Mouse (Mus musculus) yolk sac, embryonic 10.5 days (tissue): ENCODE data around the gene Rfx5.
"Not testable (repeated sequence)": the region's sequence is repeated elsewhere in the genome, so short reads cannot be mapped to it uniquely, and the experiment has no call there.

Experiments
- DNase-seq: peaks from one replicate; pipeline ENCODE4 v3.0.0-alpha.2; 2017; ENCODE audit warnings: low spot score

The Rfx5 gene

GRCm38 (mm10) chr3:94936147-94936546, 17.7 kb upstream of the Rfx5 start:
- DNase-seq = not testable (repeated sequence)

- not testable (repeated sequence) for DNase-seq
Measured at GRCm38 (mm10) chr3:94937194-94937593, 16.7 kb upstream of the Rfx5 start.

GRCm38 (mm10) chr3:94940033-94940432, 13.8 kb upstream of the Rfx5 start:
- DNase-seq = not testable (repeated sequence)

GRCm38 (mm10) chr3:94942211-94942967, 11.5 kb upstream of the Rfx5 start:
- not testable (repeated sequence) for DNase-seq

GRCm38 (mm10) chr3:94943706-94944105, 10.2 kb upstream of the Rfx5 start:
- DNase-seq = not testable (repeated sequence)

- no peak for DNase-seq
Measured at GRCm38 (mm10) chr3:94948066-94948614, 5.7 kb upstream of the Rfx5 start.

GRCm38 (mm10) chr3:94949645-94950044, 4.2 kb upstream of the Rfx5 start:
- no peak for DNase-seq

GRCm38 (mm10) chr3:94952806-94953205, 1.1 kb upstream of the Rfx5 start:
- no peak for DNase-seq

GRCm38 (mm10) chr3:94953384-94953763, 501 bp upstream of the Rfx5 start:
- DNase-seq = no peak

- DNase-seq = no peak
Measured at GRCm38 (mm10) chr3:94958295-94958694, 4.4 kb downstream of the Rfx5 start.

- DNase-seq = no peak
Measured at GRCm38 (mm10) chr3:94959871-94960270, 6.0 kb downstream of the Rfx5 start.

GRCm38 (mm10) chr3:94960322-94960721, 6.4 kb downstream of the Rfx5 start:
- DNase-seq = no peak

GRCm38 (mm10) chr3:94964989-94965388, 11.1 kb downstream of the Rfx5 start:
- no peak for DNase-seq

- DNase-seq = no peak
Measured at GRCm38 (mm10) chr3:94965878-94966277, 12.0 kb downstream of the Rfx5 start.

- no peak for DNase-seq
Measured at GRCm38 (mm10) chr3:94972552-94972951, 18.7 kb downstream of the Rfx5 start.

- no peak for DNase-seq
Measured at GRCm38 (mm10) chr3:94973620-94974019, 19.7 kb downstream of the Rfx5 start.

- no peak for DNase-seq
Measured at GRCm38 (mm10) chr3:94974026-94974527, 20.2 kb downstream of the Rfx5 start.

GRCm38 (mm10) chr3:94974528-94975422, 20.9 kb downstream of the Rfx5 start, which contains the start of gene Pi4kb:
Gene Pi4kb (plus strand): TSS chr3:94974731.
- peak; percentile 95 for DNase-seq

GRCm38 (mm10) chr3:94984312-94984711, 30.4 kb downstream of the Rfx5 start:
- DNase-seq = no peak

GRCm38 (mm10) chr3:94985513-94985912, 31.6 kb downstream of the Rfx5 start:
- no peak for DNase-seq

GRCm38 (mm10) chr3:94987578-94987977, 33.7 kb downstream of the Rfx5 start:
- DNase-seq = peak; percentile 82

- no peak for DNase-seq
Measured at GRCm38 (mm10) chr3:94989159-94989761, 35.4 kb downstream of the Rfx5 start.
